Mouse (Mus musculus) embryonic facial prominence, embryonic 14.5 days (tissue): ENCODE data around the gene Nrbp1. TPM values are rescaled to one million over a fixed set of nuclear protein-coding genes. Genes with fewer than 3 reads are reported as not detected.

ENCODE experiments used
- ATAC-seq: fragments of 200-750 bp; cut with Nextera tagmentation; 2 replicates; pipeline ENCODE4 v1.8.0; 2017; ENCODE audit warnings: low read depth, moderate number of reproducible peaks, moderate TSS enrichment
- DNase-seq: peaks from one replicate; pipeline ENCODE4 v3.0.0-alpha.2; 2015; ENCODE audit warnings: low spot score
- H3K27ac ChIP-seq: fragments of 300-500 bp; sonication (generic); replicated peaks from 2 replicates; pipeline ENCODE4 v1.5.1; 2014; ENCODE audit warnings: low read depth, mild to moderate bottlenecking, low read length, moderate library complexity
- H3K27me3 ChIP-seq: fragments of 300-500 bp; sonication (generic); replicated peaks from 2 replicates; pipeline ENCODE4 v1.6.1; 2014; ENCODE audit warnings: low read length; ENCODE audit not compliant: control insufficient read depth, insufficient read depth
- H3K36me3 ChIP-seq: fragments of 300-500 bp; sonication (generic); 2 replicates; pipeline ENCODE4 v1.6.1; 2014; ENCODE audit warnings: low read length, mixed read lengths; ENCODE audit not compliant: control insufficient read depth, insufficient read depth
- H3K4me1 ChIP-seq: fragments of 300-500 bp; sonication (generic); 2 replicates; pipeline ENCODE4 v1.6.1; 2014; ENCODE audit warnings: antibody characterized with exemption, low read length; ENCODE audit not compliant: control insufficient read depth, insufficient read depth
- H3K4me2 ChIP-seq: fragments of 300-500 bp; sonication (generic); 2 replicates; pipeline ENCODE4 v1.6.1; 2014; ENCODE audit warnings: low read depth, mild to moderate bottlenecking, low read length, moderate library complexity, mixed read lengths
- H3K4me3 ChIP-seq: fragments of 300-500 bp; sonication (generic); 2 replicates; pipeline ENCODE4 v1.5.1; 2014; ENCODE audit warnings: low read depth, mild to moderate bottlenecking, low read length
- H3K9ac ChIP-seq: fragments of 300-500 bp; sonication (generic); 2 replicates; pipeline ENCODE4 v1.6.1; 2014; ENCODE audit warnings: low read depth, mild to moderate bottlenecking, low read length, moderate library complexity, mixed read lengths
- H3K9me3 ChIP-seq: fragments of 300-500 bp; sonication (generic); 2 replicates; pipeline ENCODE4 v1.6.1; 2016; ENCODE audit warnings: low read length; ENCODE audit not compliant: control insufficient read depth
- WGBS: fragments of 180-500 bp; shearing (Covaris S2); extraction: QIAGEN DNeasy Blood & Tissue Kit; methylation state at CpG from one replicate; pipeline ENCODE4 v1.1.7; 2014; 5-methylcytosine and 5-hydroxymethylcytosine counted together
- polyA plus RNA-seq: library from polyadenylated mRNA; unstranded; fragments of >200 nt; fragmentation: Nextera tagmentation; extraction: Ambion mirVana; gene quantifications from 2 replicates; pipeline ENCODE4 v1.2.1, GENCODE M21; 2014

Gene Nrbp1
- polyA plus RNA-seq, 1 experiment from 2014 or later = 157 TPM

- peak overlapping the region; percentile 94 for H3K9ac ChIP-seq
- 4% methylated on average over 26 of the region's 29 CpGs for WGBS
- no peaks in the 10 kb centered on the region for H3K27me3 ChIP-seq
- ATAC-seq (peak; percentile 6; the same call in 1 of the 2 replicates), DNase-seq (peak; percentile 9)
- no peaks in the 10 kb centered on the region for H3K9me3 ChIP-seq
- H3K27ac ChIP-seq = peak overlapping the region; percentile 31; the same call in 1 of the 2 replicates
- H3K4me2 ChIP-seq = peak overlapping the region; percentile 67
- peaks cover 9% of the 10 kb centered on the region; the same call in 1 of the 2 replicates for H3K4me1 ChIP-seq
- peak overlapping the region; percentile 85 for H3K4me3 ChIP-seq
- peaks cover 22% of the 10 kb centered on the region; the same call in 1 of the 2 replicates for H3K36me3 ChIP-seq
Measured at GRCm38 (mm10) chr5:31294964-31295605, 54.4 kb downstream of the Nrbp1 start.

- Histone ChIP-seq H3K4me2 (peak within 1 kb of the TSS; percentile 67), H3K27ac (peak within 1 kb of the TSS; percentile 31; the same call in 1 of the 2 replicates), H3K27me3 (no peaks in the 10 kb centered on the region), H3K9ac (peak within 1 kb of the TSS; percentile 94), H3K4me3 (peak within 1 kb of the TSS; percentile 85), H3K9me3 (no peaks in the 10 kb centered on the region), H3K36me3 (peaks cover 22% of the 10 kb centered on the region; the same call in 1 of the 2 replicates), H3K4me1 (peaks cover 7% of the 10 kb centered on the region; the same call in 1 of the 2 replicates)
- ATAC-seq = peak; percentile 78
- peak; percentile 77 for DNase-seq
- WGBS = 0% methylated on average over 1 of the region's 46 CpGs
Measured at GRCm38 (mm10) chr5:31295606-31296141, 55.0 kb downstream of the Nrbp1 start, which contains the start of gene Fndc4. TSS of gene Fndc4 (minus strand) at chr5:31296080.

- Histone ChIP-seq H3K27me3 (no peaks in the 10 kb centered on the region), H3K4me2 (peak within 1 kb of the TSS; percentile 67), H3K36me3 (peaks cover 22% of the 10 kb centered on the region; the same call in 1 of the 2 replicates), H3K9ac (no peak within 1 kb of the TSS), H3K4me1 (peaks cover 3% of the 10 kb centered on the region; the same call in 1 of the 2 replicates), H3K4me3 (peak within 1 kb of the TSS; percentile 85; the same call in 1 of the 2 replicates), H3K27ac (no peak within 1 kb of the TSS), H3K9me3 (no peaks in the 10 kb centered on the region)
- no peak for DNase-seq
- ATAC-seq = no peak
- 74% methylated on average over 13 of the region's 13 CpGs for WGBS
Measured at GRCm38 (mm10) chr5:31297047-31297757, 56.5 kb downstream of the Nrbp1 start, which contains the start of gene Gckr. TSS of gene Gckr (plus strand) at chr5:31297443.

GRCm38 (mm10) chr5:31297981-31298380 is 57.3 kb downstream of the Nrbp1 start:
- Histone ChIP-seq H3K4me2 (no peak overlapping the region), H3K9ac (no peak overlapping the region), H3K27ac (no peak overlapping the region), H3K4me3 (no peak overlapping the region), H3K9me3 (no peaks in the 10 kb centered on the region), H3K27me3 (no peaks in the 10 kb centered on the region), H3K36me3 (peaks cover 14% of the 10 kb centered on the region; the same call in 1 of the 2 replicates), H3K4me1 (peaks cover 3% of the 10 kb centered on the region; the same call in 1 of the 2 replicates)
- 74% methylated on average over 3 of the region's 3 CpGs for WGBS
- ATAC-seq (no peak), DNase-seq (no peak)

GRCm38 (mm10) chr5:31298486-31298885 is 57.8 kb downstream of the Nrbp1 start:
- WGBS = 55% methylated on average over 2 of the region's 2 CpGs
- no peak overlapping the region for H3K9ac ChIP-seq
- H3K4me1 ChIP-seq = peaks cover 3% of the 10 kb centered on the region; the same call in 1 of the 2 replicates
- peaks cover 9% of the 10 kb centered on the region; the same call in 1 of the 2 replicates for H3K36me3 ChIP-seq
- ATAC-seq (no peak), DNase-seq (no peak)
- H3K4me2 ChIP-seq = no peak overlapping the region
- H3K27me3 ChIP-seq = no peaks in the 10 kb centered on the region
- no peak overlapping the region for H3K27ac ChIP-seq
- no peak overlapping the region for H3K4me3 ChIP-seq
- H3K9me3 ChIP-seq = no peaks in the 10 kb centered on the region

Other genes starting within 250 kb of the Nrbp1 start
- gene Atraid, start 192.6 kb upstream of the Nrbp1 start, polyA plus RNA-seq = 189 and 195 TPM in 2 replicates
- gene Slc5a6, start 191.9 kb upstream of the Nrbp1 start, polyA plus RNA-seq = 14.9 and 17.6 TPM in 2 replicates
- 29.1 and 30.2 TPM in 2 replicates for gene Cad, start 186.1 kb upstream of the Nrbp1 start, polyA plus RNA-seq
- not detected in 2 replicates for gene Dnajc5g, start 134.6 kb upstream of the Nrbp1 start, polyA plus RNA-seq
- 0.84 and 0.93 TPM in 2 replicates for gene Slc30a3, start 132.6 kb upstream of the Nrbp1 start, polyA plus RNA-seq
- 11.6 and 16.3 TPM in 2 replicates for gene Trim54, start 124.2 kb upstream of the Nrbp1 start, polyA plus RNA-seq
- 0.39 TPM in 1 of 2 replicates, not detected in the other for gene Ucn, start 102.0 kb upstream of the Nrbp1 start, polyA plus RNA-seq
- gene Mpv17, start 86.6 kb upstream of the Nrbp1 start, polyA plus RNA-seq = 47.7 and 54.6 TPM in 2 replicates
- gene Gm29609, start 61.0 kb upstream of the Nrbp1 start, polyA plus RNA-seq = 0.54 and 0.68 TPM in 2 replicates
- gene Gtf3c2, start 60.7 kb upstream of the Nrbp1 start, polyA plus RNA-seq = 47.5 and 59.9 TPM in 2 replicates
- gene Snx17, start 47.6 kb upstream of the Nrbp1 start, polyA plus RNA-seq = 124 and 141 TPM in 2 replicates
- 55.5 and 58.0 TPM in 2 replicates for gene Eif2b4, start 47.4 kb upstream of the Nrbp1 start, polyA plus RNA-seq
- 5.4 and 5.8 TPM in 2 replicates for gene Zfp513, start 38.6 kb upstream of the Nrbp1 start, polyA plus RNA-seq
- gene Ppm1g, start 20.2 kb upstream of the Nrbp1 start, polyA plus RNA-seq = 102 and 107 TPM in 2 replicates
- 0.68 and 0.83 TPM in 2 replicates for gene Gm9970, start 368 bp downstream of the Nrbp1 start, polyA plus RNA-seq
- gene Krtcap3, start 10.8 kb downstream of the Nrbp1 start, polyA plus RNA-seq = 14.8 and 15.2 TPM in 2 replicates
- gene Ift172, start 50.3 kb downstream of the Nrbp1 start, polyA plus RNA-seq = 36.7 and 38.4 TPM in 2 replicates
- gene Fndc4, start 55.2 kb downstream of the Nrbp1 start, polyA plus RNA-seq = 74.4 and 80.6 TPM in 2 replicates
- 0.17 and 0.31 TPM in 2 replicates for gene Gckr, start 56.6 kb downstream of the Nrbp1 start, polyA plus RNA-seq
- 39.1 and 43.6 TPM in 2 replicates for gene Zfp512, start 211.6 kb downstream of the Nrbp1 start, polyA plus RNA-seq
- not detected in 2 replicates for gene 4930548H24Rik, start 244.9 kb downstream of the Nrbp1 start, polyA plus RNA-seq